Mouse (Mus musculus): ENCODE measurements around the gene Arid3a. TPM values are rescaled to one million over a fixed set of nuclear protein-coding genes. Genes with fewer than 3 reads are reported as not detected.
"Not testable (repeated sequence)": the region's sequence is repeated elsewhere in the genome, so short reads cannot be mapped to it uniquely, and the experiment has no call there.

Gene Arid3a
- polyA plus RNA-seq, 1 experiment from 2014 or later, result 7.0 TPM

- H3K36me3 ChIP-seq, result peaks cover 2% of the 10 kb centered on the region; the same call in 1 of the 2 replicates
- H3K9ac ChIP-seq, result no peak overlapping the region
- H3K9me3 ChIP-seq (replicated peaks), result no peaks in the 10 kb centered on the region
- no peak for ATAC-seq (ENCODE audit: insufficient number of reproducible peaks, low FRiP score, low TSS enrichment, low read depth)
- H3K4me3 ChIP-seq (replicated peaks), result no peak overlapping the region
- no peaks in the 10 kb centered on the region for H3K27me3 ChIP-seq
- H3K4me2 ChIP-seq (replicated peaks), result no peak overlapping the region
- WGBS, result 75% methylated on average over 2 of the region's 2 CpGs
- H3K4me1 ChIP-seq, result 0 out of 2 replicates have a peak, but pooled peaks cover 4% of the 10 kb centered on the region
- no peak overlapping the region for H3K27ac ChIP-seq (replicated peaks)
Observed at GRCm38 (mm10) chr10:79889386-79889785, 37.5 kb upstream of the Arid3a start.

- 36% methylated on average over 5 of the region's 5 CpGs for WGBS
- no peak within 1 kb of the TSS for H3K9ac ChIP-seq
Observed at GRCm38 (mm10) chr10:79890670-79891069, 36.2 kb upstream of the Arid3a start, which contains the start of gene Cfd. Gene Cfd (plus strand): TSS chr10:79890853.

GRCm38 (mm10) chr10:79892451-79893118, 34.3 kb upstream of the Arid3a start:
- not testable (repeated sequence) for H3K4me1 ChIP-seq; H3K9me3 ChIP-seq (replicated peaks); H3K27me3 ChIP-seq; H3K4me3 ChIP-seq (replicated peaks); H3K4me2 ChIP-seq (replicated peaks); H3K27ac ChIP-seq (replicated peaks); H3K9ac ChIP-seq; ATAC-seq (ENCODE audit: insufficient number of reproducible peaks, low FRiP score, low TSS enrichment, low read depth)
- 40% methylated on average over 22 of the region's 22 CpGs for WGBS
- peaks cover 32% of the 10 kb centered on the region for H3K36me3 ChIP-seq

More at GRCm38 (mm10) chr10:79890670-79891069, 36.2 kb upstream of the Arid3a start, which contains the start of gene Cfd:
- Histone ChIP-seq H3K27me3 (no peaks in the 10 kb centered on the region), H3K36me3 (peaks cover 12% of the 10 kb centered on the region), H3K4me1 (0 out of 2 replicates have a peak, but pooled peaks cover 4% of the 10 kb centered on the region), H3K27ac (replicated peaks) (no peak within 1 kb of the TSS), H3K9me3 (replicated peaks) (no peaks in the 10 kb centered on the region), H3K4me3 (replicated peaks) (no peak within 1 kb of the TSS), H3K4me2 (replicated peaks) (no peak within 1 kb of the TSS)
- no peak for ATAC-seq (ENCODE audit: insufficient number of reproducible peaks, low FRiP score, low TSS enrichment, low read depth)

- no peak overlapping the region for H3K4me3 ChIP-seq (replicated peaks)
Observed at GRCm38 (mm10) chr10:79896306-79896705, 30.5 kb upstream of the Arid3a start.

GRCm38 (mm10) chr10:79896814-79897213, 30.0 kb upstream of the Arid3a start:
- H3K9me3 ChIP-seq (replicated peaks), result no peaks in the 10 kb centered on the region
- 83% methylated on average over 13 of the region's 13 CpGs for WGBS
- H3K4me1 ChIP-seq, result 0 out of 2 replicates have a peak, but pooled peaks cover 4% of the 10 kb centered on the region
- H3K9ac ChIP-seq, result no peak overlapping the region
- H3K36me3 ChIP-seq, result peaks cover 63% of the 10 kb centered on the region
- no peak overlapping the region for H3K4me3 ChIP-seq (replicated peaks)
- no peak overlapping the region for H3K27ac ChIP-seq (replicated peaks)
- ATAC-seq (ENCODE audit: insufficient number of reproducible peaks, low FRiP score, low TSS enrichment, low read depth), result no peak
- H3K27me3 ChIP-seq, result no peaks in the 10 kb centered on the region
- no peak overlapping the region for H3K4me2 ChIP-seq (replicated peaks)

More at GRCm38 (mm10) chr10:79896306-79896705, 30.5 kb upstream of the Arid3a start:
- 88% methylated on average over 16 of the region's 16 CpGs for WGBS
- H3K9ac ChIP-seq, result no peak overlapping the region
- H3K4me1 ChIP-seq, result 0 out of 2 replicates have a peak, but pooled peaks cover 4% of the 10 kb centered on the region
- peaks cover 63% of the 10 kb centered on the region for H3K36me3 ChIP-seq
- no peaks in the 10 kb centered on the region for H3K27me3 ChIP-seq
- no peaks in the 10 kb centered on the region for H3K9me3 ChIP-seq (replicated peaks)
- H3K27ac ChIP-seq (replicated peaks), result no peak overlapping the region
- H3K4me2 ChIP-seq (replicated peaks), result no peak overlapping the region
- ATAC-seq (ENCODE audit: insufficient number of reproducible peaks, low FRiP score, low TSS enrichment, low read depth), result no peak

GRCm38 (mm10) chr10:79897316-79898245, 29.3 kb upstream of the Arid3a start:
- Histone ChIP-seq H3K9ac (no peak overlapping the region), H3K36me3 (peaks cover 67% of the 10 kb centered on the region)

GRCm38 (mm10) chr10:79900951-79901410, 25.9 kb upstream of the Arid3a start:
- ATAC-seq (ENCODE audit: insufficient number of reproducible peaks, low FRiP score, low TSS enrichment, low read depth), result no peak
- no peak overlapping the region for H3K9ac ChIP-seq

More at GRCm38 (mm10) chr10:79897316-79898245, 29.3 kb upstream of the Arid3a start:
- Histone ChIP-seq H3K9me3 (replicated peaks) (no peaks in the 10 kb centered on the region), H3K27me3 (no peaks in the 10 kb centered on the region), H3K4me3 (replicated peaks) (no peak overlapping the region), H3K4me2 (replicated peaks) (no peak overlapping the region), H3K4me1 (0 out of 2 replicates have a peak, but pooled peaks cover 4% of the 10 kb centered on the region), H3K27ac (replicated peaks) (no peak overlapping the region)
- no peak for ATAC-seq (ENCODE audit: insufficient number of reproducible peaks, low FRiP score, low TSS enrichment, low read depth)
- 52% methylated on average over 20 of the region's 20 CpGs for WGBS

GRCm38 (mm10) chr10:79906712-79907111, 20.1 kb upstream of the Arid3a start:
- Histone ChIP-seq H3K9me3 (replicated peaks) (no peaks in the 10 kb centered on the region), H3K4me2 (replicated peaks) (no peak overlapping the region), H3K27ac (replicated peaks) (no peak overlapping the region), H3K4me3 (replicated peaks) (no peak overlapping the region), H3K36me3 (peaks cover 55% of the 10 kb centered on the region), H3K4me1 (peaks cover 17% of the 10 kb centered on the region), H3K27me3 (no peaks in the 10 kb centered on the region), H3K9ac (no peak overlapping the region)
- WGBS, result 90% methylated on average over 9 of the region's 9 CpGs
- no peak for ATAC-seq (ENCODE audit: insufficient number of reproducible peaks, low FRiP score, low TSS enrichment, low read depth)

More at GRCm38 (mm10) chr10:79900951-79901410, 25.9 kb upstream of the Arid3a start:
- H3K4me1 ChIP-seq, result no peaks in the 10 kb centered on the region
- no peak overlapping the region for H3K27ac ChIP-seq (replicated peaks)
- 49% methylated on average over 2 of the region's 2 CpGs for WGBS
- peaks cover 79% of the 10 kb centered on the region for H3K36me3 ChIP-seq
- H3K9me3 ChIP-seq (replicated peaks), result no peaks in the 10 kb centered on the region
- H3K4me3 ChIP-seq (replicated peaks), result no peak overlapping the region
- no peaks in the 10 kb centered on the region for H3K27me3 ChIP-seq
- H3K4me2 ChIP-seq (replicated peaks), result no peak overlapping the region

GRCm38 (mm10) chr10:79907415-79907814, 19.4 kb upstream of the Arid3a start:
- no peaks in the 10 kb centered on the region for H3K9me3 ChIP-seq (replicated peaks)
- H3K36me3 ChIP-seq, result peaks cover 59% of the 10 kb centered on the region
- no peak overlapping the region for H3K4me3 ChIP-seq (replicated peaks)
- H3K27me3 ChIP-seq, result no peaks in the 10 kb centered on the region
- peaks cover 19% of the 10 kb centered on the region for H3K4me1 ChIP-seq
- no peak overlapping the region for H3K27ac ChIP-seq (replicated peaks)
- H3K9ac ChIP-seq, result no peak overlapping the region
- H3K4me2 ChIP-seq (replicated peaks), result no peak overlapping the region
- 92% methylated on average over 10 of the region's 10 CpGs for WGBS
- ATAC-seq (ENCODE audit: insufficient number of reproducible peaks, low FRiP score, low TSS enrichment, low read depth), result no peak

GRCm38 (mm10) chr10:79908167-79909091, 18.4 kb upstream of the Arid3a start, which contains the start of gene Med16:
Gene Med16 (minus strand): TSS chr10:79908923.
- Histone ChIP-seq H3K36me3 (peaks cover 50% of the 10 kb centered on the region), H3K4me3 (replicated peaks) (peak within 1 kb of the TSS; percentile 91), H3K27me3 (no peaks in the 10 kb centered on the region), H3K4me2 (replicated peaks) (peak within 1 kb of the TSS; percentile 46), H3K4me1 (peaks cover 26% of the 10 kb centered on the region), H3K27ac (replicated peaks) (peak within 1 kb of the TSS; percentile 99), H3K9me3 (replicated peaks) (no peaks in the 10 kb centered on the region), H3K9ac (peak within 1 kb of the TSS; percentile 90)
- 1% methylated on average over 52 of the region's 52 CpGs for WGBS
- peak; percentile 95 for ATAC-seq (ENCODE audit: insufficient number of reproducible peaks, low FRiP score, low TSS enrichment, low read depth)

Data from embryonic facial prominence, embryonic 15.5 days (tissue).